Mouse (Mus musculus) stomach, postnatal 0 days (tissue): ENCODE measurements at regions not wholly inside any gene's neighbourhood (a gene's known extent, or its start where the extent isn't known, plus 50 kb on each side); places are given as distances from the start of the nearest gene placed in this dataset.

ENCODE experiments used
- ATAC-seq: fragments of 200-750 bp; cut with Nextera tagmentation; 2 replicates; pipeline ENCODE4 v1.8.0; 2017; ENCODE audit not compliant: low FRiP score, low TSS enrichment
- DNase-seq: peaks from one replicate; pipeline ENCODE4 v3.0.0-alpha.2; 2016; ENCODE audit warnings: low spot score
- H3K27ac ChIP-seq: fragments of 300-500 bp; sonication (generic); replicated peaks from 2 replicates; pipeline ENCODE4 v1.5.1; 2014; ENCODE audit warnings: mild to moderate bottlenecking, control low read depth
- H3K27me3 ChIP-seq: fragments of 300-500 bp; sonication (generic); 2 replicates; pipeline ENCODE4 v1.6.1; 2014; ENCODE audit warnings: low read length; ENCODE audit not compliant: control insufficient read depth, insufficient read depth
- H3K36me3 ChIP-seq: fragments of 300-500 bp; sonication (generic); 2 replicates; pipeline ENCODE4 v1.6.1; 2014; ENCODE audit warnings: low read length, mixed read lengths; ENCODE audit not compliant: control insufficient read depth, insufficient read depth
- H3K4me1 ChIP-seq: fragments of 300-500 bp; sonication (generic); replicated peaks from 2 replicates; pipeline ENCODE4 v1.6.1; 2014; ENCODE audit warnings: antibody characterized with exemption; ENCODE audit not compliant: control insufficient read depth, insufficient read depth
- H3K4me2 ChIP-seq: fragments of 300-500 bp; sonication (generic); replicated peaks from 2 replicates; pipeline ENCODE4 v1.6.1; 2014; ENCODE audit warnings: low read depth, mild to moderate bottlenecking, control low read depth, moderate library complexity
- H3K4me3 ChIP-seq: fragments of 300-500 bp; sonication (generic); 2 replicates; pipeline ENCODE4 v1.5.1; 2014; ENCODE audit warnings: low read depth, low read length, control low read depth
- H3K9ac ChIP-seq: fragments of 300-500 bp; sonication (generic); 2 replicates; pipeline ENCODE4 v1.6.1; 2014; ENCODE audit warnings: mild to moderate bottlenecking, low read length, control low read depth, mixed read lengths
- H3K9me3 ChIP-seq: fragments of 300-500 bp; sonication (generic); 2 replicates; pipeline ENCODE4 v1.6.1; 2016; ENCODE audit warnings: low read length; ENCODE audit not compliant: control insufficient read depth
- CTCF ChIP-seq: IDR thresholded peaks from 2 replicates; pipeline ENCODE4 v1.5.1; 2016; ENCODE audit warnings: antibody characterized with exemption, low read depth, mild to moderate bottlenecking, moderate library complexity
- EP300 ChIP-seq: optimal IDR thresholded peaks from 2 replicates; pipeline ENCODE3; 2016; ENCODE audit warnings: antibody characterized with exemption
- WGBS: fragments of 180-500 bp; shearing (Covaris S2); extraction: QIAGEN DNeasy Blood & Tissue Kit; methylation state at CpG from one replicate; pipeline ENCODE4 v1.1.7; 2014; 5-methylcytosine and 5-hydroxymethylcytosine counted together

DNA sequence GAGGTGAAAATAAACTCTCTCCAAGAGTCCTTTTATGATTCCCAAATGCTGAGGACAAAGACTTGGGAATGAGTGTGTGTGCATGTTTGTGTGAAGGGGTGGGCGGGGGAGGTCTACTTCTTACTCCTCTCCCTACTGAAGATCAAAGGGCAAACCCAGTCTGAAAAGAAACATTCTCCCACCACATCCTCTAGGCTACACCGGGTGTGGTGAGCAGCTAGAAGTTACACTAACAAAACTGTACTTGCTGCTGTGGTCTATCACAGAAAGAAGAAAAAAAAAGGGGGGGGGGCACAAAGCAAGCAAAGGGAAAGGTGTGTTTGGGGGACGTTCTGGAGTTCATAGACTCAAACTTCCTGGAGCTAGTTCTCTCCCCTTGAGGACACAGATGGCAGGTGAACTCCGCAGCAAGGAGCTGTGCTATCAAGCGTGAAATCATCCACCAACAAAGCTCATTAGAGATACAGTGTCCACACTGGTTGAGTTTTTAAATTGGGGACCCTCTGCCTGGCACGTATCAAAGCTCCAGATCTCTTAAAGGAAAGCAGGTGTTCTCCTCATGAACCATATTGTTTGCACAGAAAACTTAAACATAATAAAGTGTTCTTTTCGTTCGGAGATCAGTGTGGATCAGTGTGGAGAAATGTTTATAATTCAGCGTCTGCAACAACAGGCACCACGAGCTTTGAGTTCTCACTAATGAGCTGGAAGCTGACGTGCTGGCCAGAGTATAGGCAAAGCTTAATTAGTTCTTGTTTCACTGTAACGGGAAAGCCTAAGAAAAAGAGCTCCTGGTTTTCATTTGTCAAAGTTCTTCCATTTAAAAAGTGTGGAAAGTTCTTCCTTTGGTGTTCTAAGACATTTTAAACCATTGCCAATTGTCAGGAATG is 280.7 kb upstream of the Htr2a start:
- DNase-seq: no peak
- no peak overlapping the region for H3K4me3 ChIP-seq

DNA sequence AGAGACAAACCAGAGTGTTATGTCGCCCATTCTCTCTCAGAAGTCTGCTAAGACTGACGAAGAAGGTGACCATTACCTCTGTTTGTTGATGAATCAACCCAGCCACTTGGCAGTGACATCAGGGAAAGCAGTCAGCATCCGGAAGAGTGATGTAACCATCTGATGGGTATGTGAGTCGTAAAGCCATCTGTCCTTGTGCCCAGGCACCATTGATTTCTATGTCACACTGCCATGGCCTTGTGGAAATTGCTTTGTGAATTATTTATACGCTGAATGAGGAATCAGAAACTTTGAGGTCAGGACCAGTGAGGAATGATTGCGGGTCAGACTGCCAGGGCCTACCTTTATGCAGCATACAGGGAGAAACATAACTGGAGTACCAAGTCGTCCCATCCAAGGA is 256.2 kb upstream of the Htr2a start:
- no peak for DNase-seq
- Histone ChIP-seq H3K9me3 (no peaks in the 10 kb centered on the region), H3K4me2 (no peak overlapping the region), H3K36me3 (no peaks in the 10 kb centered on the region), H3K27me3 (no peaks in the 10 kb centered on the region), H3K9ac (no peak overlapping the region), H3K27ac (no peak overlapping the region), H3K4me1 (no peaks in the 10 kb centered on the region), H3K4me3 (no peak overlapping the region)
- WGBS: 75% methylated on average over 7 of the region's 7 CpGs
- ATAC-seq: no peak
- TF ChIP-seq CTCF (no peak), EP300 (no peak)

More for the DNA sequence above, 280.7 kb upstream of the Htr2a start:
- ATAC-seq: no peak
- no peaks in the 10 kb centered on the region for H3K27me3 ChIP-seq
- H3K9ac ChIP-seq: no peak overlapping the region
- no peaks in the 10 kb centered on the region for H3K4me1 ChIP-seq
- no peak overlapping the region for H3K27ac ChIP-seq
- no peak overlapping the region for H3K4me2 ChIP-seq
- 35% methylated on average over 12 of the region's 12 CpGs for WGBS
- H3K36me3 ChIP-seq: no peaks in the 10 kb centered on the region
- H3K9me3 ChIP-seq: no peaks in the 10 kb centered on the region
- TF ChIP-seq EP300 (no peak), CTCF (no peak)

DNA sequence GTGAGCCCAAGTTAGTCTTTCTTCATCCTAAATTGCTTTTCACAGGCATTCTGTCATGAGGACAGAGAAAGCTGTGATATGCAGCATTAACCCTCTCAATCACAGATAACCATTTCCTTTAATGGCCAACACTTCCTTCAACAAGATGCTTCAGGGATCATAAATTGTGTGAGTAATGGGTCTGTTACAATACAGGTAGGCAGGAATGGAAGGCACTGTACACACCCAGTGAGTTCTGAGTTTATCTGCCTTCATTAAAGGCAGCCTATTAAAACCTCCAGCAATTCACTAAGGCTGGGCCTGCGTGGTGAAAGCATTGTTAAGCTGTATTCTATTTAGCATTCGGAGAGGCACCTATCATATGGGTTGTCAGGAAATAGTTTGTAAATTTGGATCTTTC is 248.2 kb upstream of the Htr2a start:
- H3K4me3 ChIP-seq: no peak overlapping the region
- H3K9me3 ChIP-seq: no peaks in the 10 kb centered on the region
- H3K36me3 ChIP-seq: no peaks in the 10 kb centered on the region
- no peak overlapping the region for H3K4me2 ChIP-seq
- no peak for ATAC-seq
- H3K27ac ChIP-seq: no peak overlapping the region
- no peaks in the 10 kb centered on the region for H3K27me3 ChIP-seq
- H3K4me1 ChIP-seq: no peaks in the 10 kb centered on the region
- TF ChIP-seq CTCF (no peak), EP300 (no peak)
- no peak for DNase-seq
- 74% methylated on average over 2 of the region's 2 CpGs for WGBS
- H3K9ac ChIP-seq: no peak overlapping the region

DNA sequence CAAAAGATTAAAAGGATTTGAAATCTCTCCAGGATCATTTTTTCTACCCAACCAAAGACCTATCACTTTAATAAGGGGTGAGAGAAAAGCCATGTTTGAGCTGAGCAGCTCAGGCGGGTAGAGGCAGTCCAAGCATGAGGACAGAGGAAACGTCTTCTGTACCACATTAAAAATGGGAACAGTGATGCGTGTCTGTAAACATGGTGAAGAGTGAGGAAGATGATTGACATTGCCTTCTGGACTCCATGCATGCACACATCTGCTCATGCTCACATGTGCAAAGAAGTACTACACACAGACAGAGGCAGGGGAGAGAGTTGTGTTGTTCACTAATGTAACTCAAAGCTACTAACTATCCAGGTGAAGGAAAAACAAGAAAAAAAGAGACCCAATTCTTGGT is 243.4 kb upstream of the Htr2a start:
- Histone ChIP-seq H3K4me2 (no peak overlapping the region), H3K9ac (no peak overlapping the region), H3K36me3 (no peaks in the 10 kb centered on the region), H3K27ac (no peak overlapping the region), H3K4me1 (no peaks in the 10 kb centered on the region), H3K9me3 (no peaks in the 10 kb centered on the region), H3K4me3 (no peak overlapping the region), H3K27me3 (no peaks in the 10 kb centered on the region)
- TF ChIP-seq EP300: no peak
- TF ChIP-seq CTCF: no peak
- ATAC-seq: no peak
- DNase-seq: no peak
- 72% methylated on average over 3 of the region's 3 CpGs for WGBS

GRCm38 (mm10) chr14:74409441-74409840 is 231.2 kb upstream of the Htr2a start:
- TF ChIP-seq CTCF (no peak), EP300 (no peak)
- H3K4me2 ChIP-seq: no peak overlapping the region
- no peak overlapping the region for H3K27ac ChIP-seq
- 48% methylated on average over 1 of the region's 1 CpGs for WGBS
- H3K4me1 ChIP-seq: no peaks in the 10 kb centered on the region
- H3K9me3 ChIP-seq: no peaks in the 10 kb centered on the region
- no peaks in the 10 kb centered on the region for H3K36me3 ChIP-seq
- no peak overlapping the region for H3K4me3 ChIP-seq
- no peak overlapping the region for H3K9ac ChIP-seq
- ATAC-seq (no peak), DNase-seq (no peak)
- H3K27me3 ChIP-seq: no peaks in the 10 kb centered on the region

GRCm38 (mm10) chr14:74428226-74428625 is 212.4 kb upstream of the Htr2a start:
- H3K9me3 ChIP-seq: no peaks in the 10 kb centered on the region
- H3K4me3 ChIP-seq: no peak overlapping the region
- DNase-seq (no peak), ATAC-seq (no peak)
- no peaks in the 10 kb centered on the region for H3K36me3 ChIP-seq
- no peak for TF ChIP-seq CTCF
- no peak for TF ChIP-seq EP300
- H3K9ac ChIP-seq: no peak overlapping the region
- WGBS: 62% methylated on average over 3 of the region's 3 CpGs
- H3K27me3 ChIP-seq: no peaks in the 10 kb centered on the region
- no peaks in the 10 kb centered on the region for H3K4me1 ChIP-seq
- H3K4me2 ChIP-seq: no peak overlapping the region
- H3K27ac ChIP-seq: no peak overlapping the region
